12 mouse cellular contexts compared by ENCODE assay signal in genomic region chr11:120173213-120173612, GRCm38 (mm10).
"Had no signal": no experiment of that assay in that cellular context is flagged by ENCODE, and none has a peak within 500 bp of the region (broad histone marks: within the 10 kb centered on the region; RNA-seq: fewer than 3 reads in every experiment).

No protein-coding gene starts in this region.

- ATAC-seq: midbrain, embryonic 16.5 days had no signal

- DNase-seq: liver, embryonic 13.5 days; lung, adult 18-20 months; lung, embryonic 14.5 days; lung, postnatal 10 days; midbrain, embryonic 14.5 days; retina, postnatal 1 day; right cerebral cortex, adult 18-20 months; spleen, adult 18-20 months; thymus, adult 18-20 months; thymus, postnatal 14 days; thymus, postnatal 36 days had no signal
